Comparison of ENCODE assay signal across 29 mouse cellular contexts in the genomic region with DNA sequence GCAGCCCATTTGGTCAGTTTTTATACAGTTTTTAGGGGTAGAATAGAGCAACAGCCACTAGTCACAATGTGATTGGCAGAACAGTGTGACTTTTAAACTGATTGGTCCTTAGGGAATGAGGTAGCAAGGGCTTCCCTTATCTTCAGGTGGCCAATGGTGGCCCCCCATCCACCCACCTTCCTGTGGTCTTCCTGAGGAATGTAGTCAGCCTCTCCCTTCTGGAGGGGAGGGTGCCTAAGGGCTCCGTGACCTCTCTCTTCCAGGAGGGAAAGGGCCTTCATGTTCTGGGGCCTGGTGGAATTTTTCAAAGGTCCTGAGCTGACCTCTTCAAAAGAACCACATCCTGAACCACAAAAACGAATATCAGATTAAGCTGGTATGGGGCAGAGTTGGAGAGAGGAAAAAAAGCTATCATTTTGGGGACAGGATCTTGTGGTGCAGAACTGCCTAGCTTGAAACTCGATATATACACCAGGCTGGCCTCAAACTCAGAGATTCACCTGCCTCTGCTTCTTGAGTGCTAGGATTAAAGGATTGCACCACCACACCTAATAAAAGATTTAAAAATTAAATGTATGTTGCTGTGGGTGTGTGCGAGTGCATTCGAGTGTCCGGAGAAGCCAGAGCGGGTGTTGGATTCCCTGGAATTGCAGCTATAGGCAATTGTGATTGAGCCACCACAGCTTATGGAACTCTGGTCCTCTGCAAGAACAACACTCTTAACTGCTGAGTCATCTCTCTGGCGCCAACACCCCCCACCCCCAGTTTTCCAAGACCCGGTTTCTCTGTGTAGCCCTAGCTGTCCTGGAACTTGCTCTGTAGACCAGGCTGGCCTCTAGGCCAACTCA. TPM values are rescaled to one million over a fixed set of nuclear protein-coding genes. Genes with fewer than 3 reads are reported as not detected.
DNase-seq lines count a peak whose midpoint lies in the region; ATAC-seq and TF ChIP-seq lines count a peak whose summit lies in the region.
"Had no signal": no experiment of that assay in that cellular context is flagged by ENCODE, and none has a peak within 500 bp of the region (broad histone marks: within the 10 kb centered on the region; RNA-seq: fewer than 3 reads in every experiment).

No protein-coding gene starts in this region.

- TF ChIP-seq POLR2A in MEL (IDR thresholded peaks at IDR 0.05; ENCODE audit: control insufficient read depth in 1 of 2, insufficient read depth in 1 of 2, low read depth in 1 of 2, low read length in 2 of 2, poor library complexity in 1 of 2), result no peak
- TF ChIP-seq POLR2A in embryonic fibroblast, embryonic 13.5 days (IDR thresholded peaks at IDR 0.05; ENCODE audit: low read depth, low read length), result no peak

- TF ChIP-seq RAD21 in MEL (IDR thresholded peaks at IDR 0.05; ENCODE audit: low read depth, low read length), result no peak

- peaks cover 6 to 17% of the 10 kb centered on the region in 2 experiments for H3K4me1 ChIP-seq in MEL (ENCODE audit: control insufficient read depth in 1 of 2, insufficient read depth in 2 of 2, low read length in 2 of 2)
- H3K4me1 ChIP-seq in embryonic fibroblast, embryonic 13.5 days (ENCODE audit: control insufficient read depth, insufficient read depth, low read length), result 0 out of 2 replicates have a peak, but pooled peaks cover 3% of the 10 kb centered on the region
- no peaks in the 10 kb centered on the region for H3K4me1 ChIP-seq in forebrain, embryonic 11.5 days (replicated peaks; ENCODE audit: control insufficient read depth, insufficient read depth, low read length)
- H3K4me1 ChIP-seq in kidney, embryonic 15.5 days, result 0 out of 2 replicates have a peak, but pooled peaks cover 7% of the 10 kb centered on the region
- H3K4me1 ChIP-seq: forebrain, embryonic 15.5 days; intestine, embryonic 15.5 days; limb, embryonic 13.5 days; midbrain, embryonic 10.5 days; midbrain, embryonic 15.5 days had no signal

- peak; percentile 71 to 90; a peak in 3 of 4 replicates for TF ChIP-seq EP300 in MEL (IDR thresholded peaks at IDR 0.05; ENCODE audit: low read depth in 1 of 2, low read length in 2 of 2)

- no peak overlapping the region for H3K4me3 ChIP-seq in MEL (ENCODE audit: control insufficient read depth in 1 of 2, insufficient read depth in 1 of 2, low read depth in 2 of 2, low read length in 2 of 2)
- H3K4me3 ChIP-seq in embryonic fibroblast, embryonic 13.5 days (ENCODE audit: insufficient read depth, low read length), result no peak overlapping the region
- no peak overlapping the region for H3K4me3 ChIP-seq in forebrain, embryonic 11.5 days (ENCODE audit: low read depth, low read length)
- no peak overlapping the region for H3K4me3 ChIP-seq in kidney, embryonic 15.5 days (replicated peaks)
- H3K4me3 ChIP-seq: forebrain, embryonic 15.5 days; hindbrain, embryonic 12.5 days; intestine, embryonic 15.5 days; limb, embryonic 13.5 days; midbrain, embryonic 10.5 days; midbrain, embryonic 15.5 days had no signal

- H3K27me3 ChIP-seq in MEL (ENCODE audit: control insufficient read depth in 1 of 2, insufficient read depth in 2 of 2, low read length in 2 of 2), result no peaks in the 10 kb centered on the region
- no peaks in the 10 kb centered on the region for H3K27me3 ChIP-seq in forebrain, embryonic 11.5 days (ENCODE audit: control insufficient read depth, insufficient read depth, low read length)
- no peaks in the 10 kb centered on the region for H3K27me3 ChIP-seq in kidney, embryonic 15.5 days
- H3K27me3 ChIP-seq: forebrain, embryonic 15.5 days; hindbrain, embryonic 12.5 days; intestine, embryonic 15.5 days; limb, embryonic 13.5 days; midbrain, embryonic 15.5 days; Patski had no signal

- ATAC-seq in forebrain, embryonic 11.5 days (replicated peaks; ENCODE audit: low FRiP score), result no peak
- no peak for ATAC-seq in kidney, embryonic 15.5 days (replicated peaks; ENCODE audit: low FRiP score)
- ATAC-seq: forebrain, embryonic 15.5 days; hindbrain, postnatal 0 days; intestine, embryonic 15.5 days; midbrain, embryonic 15.5 days; Patski had no signal

- peak overlapping the region; percentile 35 for H3K9ac ChIP-seq in MEL (ENCODE audit: control insufficient read depth, low read depth, low read length, poor library complexity, severe bottlenecking)
- no peak overlapping the region for H3K9ac ChIP-seq in forebrain, embryonic 11.5 days (ENCODE audit: low read length)
- H3K9ac ChIP-seq in kidney, embryonic 15.5 days, result no peak overlapping the region
- H3K9ac ChIP-seq: forebrain, embryonic 15.5 days; hindbrain, embryonic 12.5 days; intestine, embryonic 15.5 days; limb, embryonic 13.5 days; midbrain, embryonic 15.5 days had no signal

- no peaks in the 10 kb centered on the region for H3K79me2 ChIP-seq in MEL (ENCODE audit: control insufficient read depth, insufficient read depth, low read length, poor library complexity)

- TF ChIP-seq CTCF in MEL (IDR thresholded peaks at IDR 0.05 in 2 of 3, conservative IDR thresholded peaks at IDR 0.05 in 1 of 3; ENCODE audit: control insufficient read depth in 1 of 3, insufficient read depth in 1 of 3, low read depth in 2 of 3, low read length in 3 of 3, poor library complexity in 1 of 3, severe bottlenecking in 1 of 3), result no peak
- no peak for TF ChIP-seq CTCF in embryonic fibroblast, embryonic 13.5 days (IDR thresholded peaks at IDR 0.05; ENCODE audit: borderline replicate concordance, insufficient read depth, low read length)

- DNase-seq in 3134 (ENCODE audit: extremely low read depth, insufficient read length, low spot score) (peak; percentile 70), 416B (ENCODE audit: low read depth) (peak; percentile 93), MEL (ENCODE audit: low read depth, low spot score) (peak; percentile 66)
- DNase-seq in kidney, adult 8-10 months, result no peak
- DNase-seq in forebrain, embryonic 11.5 days (ENCODE audit: low spot score), result no peak
- DNase-seq: adrenal gland, postnatal 36 days; cerebellum, adult 2 months; cerebellum, postnatal 14 days; gastrocnemius, postnatal 36 days; heart, adult 18-20 months; heart, postnatal 36 days; kidney, adult 9 months; kidney, postnatal 14 days; right cerebral cortex, postnatal 4 days; thymus, adult 18-20 months; thymus, postnatal 4 days had no signal

- peak overlapping the region; percentile 87 for H3K27ac ChIP-seq in MEL (ENCODE audit: control insufficient read depth, low read depth, low read length)
- H3K27ac ChIP-seq in embryonic fibroblast, embryonic 13.5 days (ENCODE audit: insufficient read depth, low read length), result peak overlapping the region; percentile 36; the same call in 1 of the 2 replicates
- H3K27ac ChIP-seq in forebrain, embryonic 11.5 days (ENCODE audit: low read depth, low read length), result no peak overlapping the region
- H3K27ac ChIP-seq in kidney, embryonic 15.5 days, result no peak overlapping the region
- H3K27ac ChIP-seq: forebrain, embryonic 15.5 days; hindbrain, embryonic 12.5 days; hindbrain, postnatal 0 days; intestine, embryonic 15.5 days; limb, embryonic 13.5 days; midbrain, embryonic 10.5 days; midbrain, embryonic 15.5 days; stomach, postnatal 0 days had no signal

- H3K4me2 ChIP-seq in forebrain, embryonic 11.5 days (ENCODE audit: low read depth, low read length, severe bottlenecking), result no peak overlapping the region
- H3K4me2 ChIP-seq in kidney, embryonic 15.5 days, result no peak overlapping the region
- H3K4me2 ChIP-seq: forebrain, embryonic 15.5 days; heart, embryonic 11.5 days; hindbrain, embryonic 12.5 days; intestine, embryonic 15.5 days; limb, embryonic 13.5 days; liver, embryonic 11.5 days; midbrain, embryonic 15.5 days had no signal

- no peaks in the 10 kb centered on the region for H3K9me3 ChIP-seq in MEL (replicated peaks; ENCODE audit: insufficient read depth, low read length)
- no peaks in the 10 kb centered on the region for H3K9me3 ChIP-seq in forebrain, embryonic 11.5 days (ENCODE audit: control insufficient read depth, low read length)
- H3K9me3 ChIP-seq in kidney, embryonic 15.5 days (replicated peaks), result no peaks in the 10 kb centered on the region
- H3K9me3 ChIP-seq: forebrain, embryonic 15.5 days; hindbrain, embryonic 12.5 days; intestine, embryonic 15.5 days; limb, embryonic 13.5 days; midbrain, embryonic 10.5 days; midbrain, embryonic 15.5 days had no signal

- WGBS in forebrain, embryonic 11.5 days, result 83% methylated on average over 9 of the region's 9 CpGs
- 77% methylated on average over 9 of the region's 9 CpGs for WGBS in kidney, embryonic 15.5 days

- H3K36me3 ChIP-seq in MEL (ENCODE audit: control insufficient read depth in 1 of 2, insufficient read depth in 2 of 2, low read length in 2 of 2), result peaks cover 0 to 19% of the 10 kb centered on the region in 2 experiments; a peak in 2 of 4 replicates
- H3K36me3 ChIP-seq in forebrain, embryonic 11.5 days (ENCODE audit: control insufficient read depth, insufficient read depth, low read length), result no peaks in the 10 kb centered on the region
- peaks cover 3% of the 10 kb centered on the region; the same call in 1 of the 2 replicates for H3K36me3 ChIP-seq in kidney, embryonic 15.5 days
- H3K36me3 ChIP-seq: forebrain, embryonic 15.5 days; intestine, embryonic 15.5 days; midbrain, embryonic 15.5 days had no signal

TF ChIP-seq in MEL, 35 proteins besides CTCF, POLR2A, EP300 and RAD21 (continues in another document):
- no peak for TF ChIP-seq CHD2 (IDR thresholded peaks at IDR 0.05; ENCODE audit: low read length)
- peak; percentile 52 for TF ChIP-seq TCF12 (IDR thresholded peaks at IDR 0.05; ENCODE audit: low read depth, low read length)
- TF ChIP-seq SIN3A (IDR thresholded peaks at IDR 0.05; ENCODE audit: low read length), result peak; percentile 56; the same call in 1 of the 2 replicates
- TF ChIP-seq POLR2AphosphoS2 (IDR thresholded peaks at IDR 0.05; ENCODE audit: low read length), result peak; percentile 64; the same call in 1 of the 2 replicates
- TF ChIP-seq RCOR1 (IDR thresholded peaks at IDR 0.05; ENCODE audit: low read depth, low read length), result peak; percentile 38; the same call in 1 of the 2 replicates
- TF ChIP-seq USF1 (IDR thresholded peaks at IDR 0.05; ENCODE audit: low read depth, low read length), result no peak

RNA-seq across cellular contexts. Expression of a gene that starts 16.3 kb away (rescaled TPM):
- total RNA-seq in MEL (2012; rRNA removed), result 4.2 and 4.9 TPM in 2 replicates
- polyA plus RNA-seq in MEL (2012; ENCODE audit: insufficient read depth in 1 of 2, insufficient read length in 2 of 2, low read depth in 1 of 2, low replicate concordance in 2 of 2, missing spikeins in 1 of 2), result 10 to 100 TPM in 1 of 2 experiments, not detected in 1; 29.1 TPM
- 18.8 and 23.3 TPM in 2 replicates for polyA plus RNA-seq in embryonic fibroblast, embryonic 13.5 days (2011; ENCODE audit: insufficient read length, low read depth, missing spikeins)
- 60.1 and 61.3 TPM in 2 replicates for polyA plus RNA-seq in forebrain, embryonic 11.5 days (2014; fragmentation: Nextera tagmentation; extraction: Ambion mirVana)
- 45.9 and 51.9 TPM in 2 replicates for polyA plus RNA-seq in kidney, embryonic 15.5 days (2015; fragmentation: Nextera tagmentation; extraction: Ambion mirVana)

RNA-seq across cellular contexts. Expression of a gene that starts 21.1 kb away (rescaled TPM):
- 40.3 and 40.4 TPM in 2 replicates for total RNA-seq in MEL (2012; rRNA removed)
- polyA plus RNA-seq in MEL (2012; ENCODE audit: insufficient read depth in 1 of 2, insufficient read length in 2 of 2, low read depth in 1 of 2, low replicate concordance in 2 of 2, missing spikeins in 1 of 2), result 10 to 100 TPM in 1 of 2 experiments, not detected in 1; 64.4 TPM
- polyA plus RNA-seq in embryonic fibroblast, embryonic 13.5 days (2011; ENCODE audit: insufficient read length, low read depth, missing spikeins), result 58.5 and 98.3 TPM in 2 replicates
- 113 and 117 TPM in 2 replicates for polyA plus RNA-seq in forebrain, embryonic 11.5 days (2014; fragmentation: Nextera tagmentation; extraction: Ambion mirVana)
- polyA plus RNA-seq in kidney, embryonic 15.5 days (2015; fragmentation: Nextera tagmentation; extraction: Ambion mirVana), result 78.2 and 89.0 TPM in 2 replicates

Comparison
In these comparisons a context has a peak if more than half of its experiments do, and no peak if none do; other contexts are left out.
1. DNase-seq: peak in 3134 (single experiment), 416B (single experiment) and MEL (single experiment); none in kidney, adult 8-10 months (0 of 2) and forebrain, embryonic 11.5 days (single experiment).
2. H3K27ac ChIP-seq: peak in MEL (single experiment) and embryonic fibroblast, embryonic 13.5 days (single experiment); none in forebrain, embryonic 11.5 days (single experiment) and kidney, embryonic 15.5 days (single experiment).